Mouse (Mus musculus) kidney, embryonic 16.5 days (tissue): ENCODE measurements around the gene Odr4. TPM values are rescaled to one million over a fixed set of nuclear protein-coding genes. Genes with fewer than 3 reads are reported as not detected.

ENCODE experiments used
- ATAC-seq: fragments of 200-750 bp; cut with Nextera tagmentation; 2 replicates; pipeline ENCODE4 v1.8.0; 2017; ENCODE audit warnings: moderate TSS enrichment; ENCODE audit not compliant: low FRiP score, low TSS enrichment
- H3K27ac ChIP-seq: fragments of 300-500 bp; sonication (generic); 2 replicates; pipeline ENCODE4 v1.5.1; 2014; ENCODE audit warnings: low read length
- H3K27me3 ChIP-seq: fragments of 300-500 bp; sonication (generic); 2 replicates; pipeline ENCODE4 v1.6.1; 2014; ENCODE audit warnings: low read length, control low read depth, mixed read lengths; ENCODE audit not compliant: insufficient read depth
- H3K36me3 ChIP-seq: fragments of 300-500 bp; sonication (generic); 2 replicates; pipeline ENCODE4 v1.6.1; 2014; ENCODE audit warnings: low read length, control low read depth, mixed read lengths; ENCODE audit not compliant: insufficient read depth
- H3K4me1 ChIP-seq: fragments of 300-500 bp; sonication (generic); 2 replicates; pipeline ENCODE4 v1.6.1; 2014; ENCODE audit warnings: low read length, control low read depth, mixed read lengths; ENCODE audit not compliant: insufficient read depth
- H3K4me2 ChIP-seq: fragments of 300-500 bp; sonication (generic); replicated peaks from 2 replicates; pipeline ENCODE4 v1.6.1; 2014; ENCODE audit warnings: low read depth, low read length
- H3K4me3 ChIP-seq: fragments of 300-500 bp; sonication (generic); 2 replicates; pipeline ENCODE4 v1.5.1; 2014; ENCODE audit warnings: mild to moderate bottlenecking, low read length
- H3K9ac ChIP-seq: fragments of 300-500 bp; sonication (generic); replicated peaks from 2 replicates; pipeline ENCODE4 v1.6.1; 2014; ENCODE audit warnings: low read length
- H3K9me3 ChIP-seq: fragments of 300-500 bp; sonication (generic); 2 replicates; pipeline ENCODE4 v1.6.1; 2016; ENCODE audit warnings: low read length, control low read depth
- WGBS: fragments of 180-500 bp; shearing (Covaris S2); extraction: QIAGEN DNeasy Blood & Tissue Kit; methylation state at CpG from one replicate; pipeline ENCODE4 v1.1.7; 2014; 5-methylcytosine and 5-hydroxymethylcytosine counted together
- polyA plus RNA-seq: library from polyadenylated mRNA; unstranded; fragments of >200 nt; fragmentation: Nextera tagmentation; extraction: Ambion mirVana; gene quantifications from 2 replicates; pipeline ENCODE4 v1.2.1, GENCODE M21; 2015

Gene Odr4
- polyA plus RNA-seq, 1 experiment from 2014 or later = 38.3 TPM

GRCm38 (mm10) chr1:150335111-150335510, 57.8 kb downstream of the Odr4 start:
- H3K4me3 ChIP-seq = no peak overlapping the region
- no peaks in the 10 kb centered on the region for H3K4me1 ChIP-seq
- H3K9ac ChIP-seq = no peak overlapping the region
- no peaks in the 10 kb centered on the region for H3K36me3 ChIP-seq
- no peak for ATAC-seq
- H3K4me2 ChIP-seq = no peak overlapping the region
- no peaks in the 10 kb centered on the region for H3K9me3 ChIP-seq
- WGBS = 68% methylated on average over 2 of the region's 2 CpGs
- no peaks in the 10 kb centered on the region for H3K27me3 ChIP-seq
- no peak overlapping the region for H3K27ac ChIP-seq

- H3K4me1 ChIP-seq = no peaks in the 10 kb centered on the region
- H3K27me3 ChIP-seq = no peaks in the 10 kb centered on the region; the same call in 1 of the 2 replicates
- H3K36me3 ChIP-seq = no peaks in the 10 kb centered on the region
- H3K4me2 ChIP-seq = no peak within 1 kb of the TSS
- H3K27ac ChIP-seq = no peak within 1 kb of the TSS
- no peaks in the 10 kb centered on the region for H3K9me3 ChIP-seq
- no peak for ATAC-seq
- WGBS = 89% methylated on average over 1 of the region's 1 CpGs
- no peak within 1 kb of the TSS for H3K9ac ChIP-seq
- H3K4me3 ChIP-seq = no peak within 1 kb of the TSS
Observed at GRCm38 (mm10) chr1:150319205-150319604, 73.7 kb downstream of the Odr4 start, which contains the start of gene Pdc. Pdc (plus strand) TSS chr1:150319417.

Other genes starting within 250 kb of the Odr4 start
- not detected in 2 replicates for gene Pdc, start 73.7 kb downstream of the Odr4 start, polyA plus RNA-seq
- gene Tpr, start 242 bp downstream of the Odr4 start, polyA plus RNA-seq = 132 and 153 TPM in 2 replicates
- 0.45 and 0.47 TPM in 2 replicates for gene Prg4, start 73.1 kb upstream of the Odr4 start, polyA plus RNA-seq